Mouse (Mus musculus): Measurements from ENCODE around the gene Tfb1m.

- TF ChIP-seq CTCF (IDR thresholded peaks at IDR 0.05; ENCODE audit: low read depth, low read length): no peak
- no peak for TF ChIP-seq POLR2A (IDR thresholded peaks at IDR 0.05; ENCODE audit: extremely low read depth, insufficient read depth, low read length)
Observed at GRCm38 (mm10) chr17:3491065-3491464, 66.5 kb downstream of the Tfb1m start.
